Comparison of ENCODE assay signal across 24 mouse cellular contexts in genomic region chr2:108097026-108097425, GRCm38 (mm10).
"Had no signal": no experiment of that assay in that cellular context is flagged by ENCODE, and none has a peak within 500 bp of the region (broad histone marks: within the 10 kb centered on the region; RNA-seq: fewer than 3 reads in every experiment).

No protein-coding gene starts in this region.

- H3K4me2 ChIP-seq: limb, embryonic 13.5 days; liver, embryonic 12.5 days; liver, embryonic 15.5 days; lung, embryonic 15.5 days; midbrain, embryonic 13.5 days; neural tube, embryonic 13.5 days; stomach, embryonic 15.5 days had no signal

- H3K9me3 ChIP-seq: limb, embryonic 10.5 days; limb, embryonic 13.5 days; liver, embryonic 12.5 days; liver, embryonic 15.5 days; lung, embryonic 15.5 days; megakaryocyte, embryonic 14.5 days; midbrain, embryonic 10.5 days; midbrain, embryonic 13.5 days; neural tube, embryonic 13.5 days; stomach, embryonic 15.5 days had no signal

- H3K36me3 ChIP-seq: limb, embryonic 10.5 days; limb, embryonic 13.5 days; liver, embryonic 12.5 days; liver, embryonic 15.5 days; lung, embryonic 15.5 days; midbrain, embryonic 10.5 days; midbrain, embryonic 13.5 days; neural tube, embryonic 13.5 days; stomach, embryonic 15.5 days had no signal

- DNase-seq: kidney, postnatal 25 days; layer of hippocampus, adult 9-11 months; liver; lung, adult 18-20 months; lung, postnatal 10 days; lung, postnatal 36 days; right cerebral cortex, postnatal 14 days; spleen, adult 18-20 months; thymus, adult 18-20 months; thymus, postnatal 36 days had no signal

- H3K27ac ChIP-seq: kidney, postnatal 0 days; layer of hippocampus, adult 2 months; limb, embryonic 10.5 days; limb, embryonic 13.5 days; liver, embryonic 12.5 days; liver, embryonic 15.5 days; lung, embryonic 15.5 days; midbrain, embryonic 10.5 days; midbrain, embryonic 13.5 days; neural tube, embryonic 13.5 days; stomach, embryonic 15.5 days had no signal

- H3K27me3 ChIP-seq: limb, embryonic 13.5 days; liver, embryonic 12.5 days; liver, embryonic 15.5 days; lung, embryonic 15.5 days; megakaryocyte, embryonic 14.5 days; midbrain, embryonic 13.5 days; neural tube, embryonic 13.5 days; stomach, embryonic 15.5 days had no signal

- H3K4me1 ChIP-seq: limb, embryonic 10.5 days; limb, embryonic 13.5 days; liver, embryonic 12.5 days; liver, embryonic 15.5 days; lung, embryonic 15.5 days; megakaryocyte, embryonic 14.5 days; midbrain, embryonic 10.5 days; midbrain, embryonic 13.5 days; neural tube, embryonic 13.5 days; stomach, embryonic 15.5 days had no signal

- ATAC-seq: liver, embryonic 12.5 days; midbrain, embryonic 13.5 days; midbrain, embryonic 16.5 days had no signal

- H3K4me3 ChIP-seq: layer of hippocampus, adult 2 months; limb, embryonic 10.5 days; limb, embryonic 13.5 days; liver, embryonic 12.5 days; liver, embryonic 15.5 days; lung, embryonic 15.5 days; megakaryocyte, embryonic 14.5 days; midbrain, embryonic 10.5 days; midbrain, embryonic 13.5 days; myocyte; neural tube, embryonic 13.5 days; stomach, embryonic 15.5 days had no signal

- H3K9ac ChIP-seq: limb, embryonic 13.5 days; liver, embryonic 12.5 days; liver, embryonic 15.5 days; lung, embryonic 15.5 days; midbrain, embryonic 13.5 days; neural tube, embryonic 13.5 days; stomach, embryonic 15.5 days had no signal
